Comparison of ENCODE assay signal across 8 mouse cellular contexts in genomic region chr10:20547951-20548551, GRCm38 (mm10).
DNase-seq lines count a peak whose midpoint lies in the region; ATAC-seq and TF ChIP-seq lines count a peak whose summit lies in the region.

No protein-coding gene starts in this region.

- peak overlapping the region; percentile 69 for H3K9ac ChIP-seq in forebrain, embryonic 13.5 days
- peak overlapping the region; percentile 27 for H3K9ac ChIP-seq in liver, postnatal 0 days (replicated peaks)
- peak overlapping the region; percentile 53 for H3K9ac ChIP-seq in neural tube, embryonic 12.5 days

- peak overlapping the region; percentile 42 for H3K4me3 ChIP-seq in forebrain, embryonic 13.5 days
- H3K4me3 ChIP-seq in layer of hippocampus, adult 2 months = peak overlapping the region; percentile 53
- H3K4me3 ChIP-seq in liver, postnatal 0 days (ENCODE audit: low read depth, low read length) = peak overlapping the region; percentile 36
- peak overlapping the region; percentile 28 for H3K4me3 ChIP-seq in neural tube, embryonic 12.5 days

- no peaks in the 10 kb centered on the region for H3K36me3 ChIP-seq in forebrain, embryonic 13.5 days (ENCODE audit: poor library complexity, severe bottlenecking)
- H3K36me3 ChIP-seq in liver, postnatal 0 days (replicated peaks; ENCODE audit: insufficient read depth, low read length) = no peaks in the 10 kb centered on the region
- H3K36me3 ChIP-seq in neural tube, embryonic 12.5 days = no peaks in the 10 kb centered on the region

- no peaks in the 10 kb centered on the region for H3K27me3 ChIP-seq in forebrain, embryonic 13.5 days
- no peaks in the 10 kb centered on the region for H3K27me3 ChIP-seq in liver, postnatal 0 days (ENCODE audit: insufficient read depth, low read length)
- no peaks in the 10 kb centered on the region for H3K27me3 ChIP-seq in neural tube, embryonic 12.5 days (replicated peaks)

- WGBS in forebrain, embryonic 13.5 days = 3% methylated on average over 19 of the region's 19 CpGs
- WGBS in liver, postnatal 0 days (ENCODE audit: insufficient replicate concordance) = 4% methylated on average over 19 of the region's 19 CpGs
- WGBS in neural tube, embryonic 12.5 days = 3% methylated on average over 19 of the region's 19 CpGs

- ATAC-seq in forebrain, embryonic 13.5 days = peak; percentile 70
- ATAC-seq in liver, postnatal 0 days = no peak; the same call in 1 of the 2 replicates
- ATAC-seq in neural tube, embryonic 12.5 days (ENCODE audit: low FRiP score, low read depth) = peak; percentile 77

- H3K4me1 ChIP-seq in forebrain, embryonic 13.5 days = peaks cover 23% of the 10 kb centered on the region
- peaks cover 10% of the 10 kb centered on the region; the same call in 1 of the 2 replicates for H3K4me1 ChIP-seq in liver, postnatal 0 days (ENCODE audit: insufficient read depth)
- peaks cover 15% of the 10 kb centered on the region for H3K4me1 ChIP-seq in neural tube, embryonic 12.5 days

- peak overlapping the region; percentile 72 for H3K4me2 ChIP-seq in forebrain, embryonic 13.5 days
- H3K4me2 ChIP-seq in liver, postnatal 0 days (ENCODE audit: low read depth, low read length) = peak overlapping the region; percentile 71
- peak overlapping the region; percentile 60 for H3K4me2 ChIP-seq in neural tube, embryonic 12.5 days (replicated peaks)

- peak; percentile 71 for TF ChIP-seq CTCF in layer of hippocampus, adult 2 months (conservative IDR thresholded peaks at IDR 0.05)
- peak; percentile 45 for TF ChIP-seq CTCF in liver, postnatal 0 days (IDR thresholded peaks at IDR 0.05; ENCODE audit: low read depth)

- TF ChIP-seq EP300 in liver, postnatal 0 days (IDR thresholded peaks at IDR 0.05; ENCODE audit: low read depth) = no peak

- H3K9me3 ChIP-seq in forebrain, embryonic 13.5 days (replicated peaks) = no peaks in the 10 kb centered on the region
- H3K9me3 ChIP-seq in liver, postnatal 0 days (ENCODE audit: low read length) = no peaks in the 10 kb centered on the region
- H3K9me3 ChIP-seq in neural tube, embryonic 12.5 days = no peaks in the 10 kb centered on the region

- peak overlapping the region; percentile 44; the same call in 1 of the 2 replicates for H3K27ac ChIP-seq in forebrain, embryonic 13.5 days
- peak overlapping the region; percentile 83 for H3K27ac ChIP-seq in layer of hippocampus, adult 2 months
- H3K27ac ChIP-seq in liver, postnatal 0 days (ENCODE audit: low read depth) = 0 out of 2 replicates have a peak overlapping the region, but pooled peaks have one; percentile 1
- H3K27ac ChIP-seq in neural tube, embryonic 12.5 days = no peak overlapping the region

- DNase-seq in cerebellum, postnatal 10 days = peak; percentile 39 to 50
- DNase-seq in cerebellum, adult 11 months = no peak
- peak; percentile 70 for DNase-seq in heart, postnatal 4 days
- peak; percentile 26 to 36 for DNase-seq in layer of hippocampus, adult 2 months (ENCODE audit: low spot score in 2 of 2)
- peak; percentile 41 for DNase-seq in liver, postnatal 0 days
- DNase-seq in testis, postnatal 14 days (ENCODE audit: low spot score) = peak; percentile 22
